Mouse (Mus musculus) MEL (cell line): ENCODE measurements at regions not wholly inside any gene's neighbourhood (a gene's known extent, or its start where the extent isn't known, plus 50 kb on each side); places are given as distances from the start of the nearest gene placed in this dataset.
"Not testable (repeated sequence)": the region's sequence is repeated elsewhere in the genome, so short reads cannot be mapped to it uniquely, and the experiment has no call there.

Experiments used
- DNase-seq: peaks from one replicate; pipeline ENCODE4 v3.0.0; 2011; ENCODE audit warnings: low read depth, low spot score
- H3K27ac ChIP-seq: 2 replicates; pipeline ENCODE4 v1.5.1; 2012; ENCODE audit warnings: low read depth, mild to moderate bottlenecking, control low read depth, low read length, moderate library complexity; ENCODE audit not compliant: control insufficient read depth
- H3K27me3 ChIP-seq, 2 experiments: fragments of 150-350 bp in 1 of 2; sonication (generic) in 1 of 2; 2 replicates each; pipeline ENCODE4 v1.6.1; 2012; ENCODE audit warnings: low read length in 2 of 2, mild to moderate bottlenecking in 2 of 2, improper control_type of control experiment in 1 of 2, moderate library complexity in 1 of 2; ENCODE audit not compliant: insufficient read depth in 2 of 2, control insufficient read depth in 1 of 2
- H3K36me3 ChIP-seq, 2 experiments: 2 replicates each; pipeline ENCODE4 v1.6.1; 2012 to 2014; ENCODE audit warnings: low read length in 2 of 2, improper control_type of control experiment in 1 of 2, inconsistent platforms in 1 of 2, mild to moderate bottlenecking in 1 of 2; ENCODE audit not compliant: insufficient read depth in 2 of 2, control insufficient read depth in 1 of 2
- H3K4me1 ChIP-seq, 2 experiments: fragments of 150-350 bp in 1 of 2; sonication (generic) in 1 of 2; 2 replicates each; pipeline ENCODE4 v1.6.1; 2012; ENCODE audit warnings: low read length in 2 of 2, improper control_type of control experiment in 1 of 2, mild to moderate bottlenecking in 1 of 2; ENCODE audit not compliant: insufficient read depth in 2 of 2, control insufficient read depth in 1 of 2
- H3K4me3 ChIP-seq, 2 experiments: fragments of 150-350 bp in 1 of 2; sonication (generic) in 1 of 2; 2 replicates each; pipeline ENCODE4 v1.5.1; 2012; ENCODE audit warnings: low read depth in 2 of 2, low read length in 2 of 2, mild to moderate bottlenecking in 2 of 2, moderate library complexity in 2 of 2, control low read depth in 1 of 2, improper control_type of control experiment in 1 of 2; ENCODE audit not compliant: control insufficient read depth in 1 of 2, insufficient read depth in 1 of 2
- H3K79me2 ChIP-seq: 2 replicates; pipeline ENCODE4 v1.6.1; 2012; ENCODE audit warnings: mild to moderate bottlenecking, low read length, moderate library complexity; ENCODE audit not compliant: control insufficient read depth, poor library complexity, insufficient read depth
- H3K9ac ChIP-seq: 2 replicates; pipeline ENCODE4 v1.6.1; 2012; ENCODE audit warnings: low read depth, mild to moderate bottlenecking, control low read depth, low read length, moderate library complexity; ENCODE audit not compliant: control insufficient read depth, poor library complexity, severe bottlenecking
- H3K9me3 ChIP-seq: fragments of 150-350 bp; sonication (generic); replicated peaks from 2 replicates; pipeline ENCODE4 v1.6.1; 2012; ENCODE audit warnings: mild to moderate bottlenecking, low read length, improper control_type of control experiment, moderate library complexity; ENCODE audit not compliant: insufficient read depth
- CHD1 ChIP-seq: IDR thresholded peaks from 2 replicates; pipeline ENCODE4 v1.6.1; 2012; ENCODE audit warnings: low read depth, mild to moderate bottlenecking, inconsistent platforms, low read length, improper control_type of control experiment
- CHD2 ChIP-seq: IDR thresholded peaks from 2 replicates; pipeline ENCODE4 v1.6.1; 2011; ENCODE audit warnings: low read length, improper control_type of control experiment
- ELF1 ChIP-seq: IDR thresholded peaks from 2 replicates; pipeline ENCODE4 v1.6.1; 2014; ENCODE audit warnings: low read depth, mild to moderate bottlenecking, inconsistent platforms, low read length, improper control_type of control experiment, moderate library complexity
- EP300 ChIP-seq, 2 experiments: IDR thresholded peaks; 2 replicates each; pipeline ENCODE4 v1.6.1; 2011; ENCODE audit warnings: improper control_type of control experiment in 2 of 2, low read length in 2 of 2, low read depth in 1 of 2, mild to moderate bottlenecking in 1 of 2
- ETS1 ChIP-seq: IDR thresholded peaks from 2 replicates; pipeline ENCODE4 v1.6.1; 2012; ENCODE audit warnings: low read depth, mild to moderate bottlenecking, inconsistent platforms, low read length, improper control_type of control experiment, moderate library complexity
- GABPA ChIP-seq: IDR thresholded peaks from 2 replicates; pipeline ENCODE4 v1.6.1; 2012; ENCODE audit warnings: low read depth, mild to moderate bottlenecking, inconsistent platforms, low read length, improper control_type of control experiment, moderate library complexity
- GATA1 ChIP-seq: IDR thresholded peaks from 2 replicates; pipeline ENCODE4 v1.6.1; 2011; ENCODE audit warnings: low read depth, low read length, improper control_type of control experiment
- MAFK ChIP-seq: IDR thresholded peaks from 2 replicates; pipeline ENCODE4 v1.6.1; 2011; ENCODE audit warnings: low read depth, mild to moderate bottlenecking, low read length, improper control_type of control experiment, borderline replicate concordance
- MYC ChIP-seq: IDR thresholded peaks from 2 replicates; pipeline ENCODE4 v1.6.1; 2011; ENCODE audit warnings: low read depth, mild to moderate bottlenecking, low read length, improper control_type of control experiment, moderate library complexity
- NRF1 ChIP-seq: IDR thresholded peaks from 2 replicates; pipeline ENCODE4 v1.6.1; 2014; ENCODE audit warnings: low read depth, mild to moderate bottlenecking, inconsistent platforms, low read length, improper control_type of control experiment, moderate library complexity; ENCODE audit not compliant: poor library complexity, insufficient read depth, severe bottlenecking
- POLR2AphosphoS5 ChIP-seq: IDR thresholded peaks from 2 replicates; pipeline ENCODE4 v1.6.1; 2012; ENCODE audit warnings: low read depth, borderline replicate concordance, mild to moderate bottlenecking, inconsistent platforms, low read length, moderate library complexity, mixed read lengths
- SIN3A ChIP-seq: IDR thresholded peaks from 2 replicates; pipeline ENCODE4 v1.6.1; 2012; ENCODE audit warnings: low read length, improper control_type of control experiment, inconsistent platforms
- TAL1 ChIP-seq: IDR thresholded peaks from 2 replicates; pipeline ENCODE4 v1.6.1; 2012; ENCODE audit warnings: mild to moderate bottlenecking, inconsistent platforms, low read length, moderate library complexity, mixed read lengths
- TCF12 ChIP-seq: IDR thresholded peaks from 2 replicates; pipeline ENCODE4 v1.6.1; 2014; ENCODE audit warnings: low read depth, mild to moderate bottlenecking, inconsistent platforms, low read length, improper control_type of control experiment, moderate library complexity
- USF2 ChIP-seq, 2 experiments: IDR thresholded peaks; 2 replicates each; pipeline ENCODE4 v1.6.1; 2011 to 2012; ENCODE audit warnings: improper control_type of control experiment in 2 of 2, low read length in 2 of 2, borderline replicate concordance in 1 of 2, inconsistent platforms in 1 of 2, low read depth in 1 of 2, mild to moderate bottlenecking in 1 of 2; ENCODE audit not compliant: insufficient read depth in 1 of 2
- ZKSCAN1 ChIP-seq: IDR thresholded peaks from 2 replicates; pipeline ENCODE4 v1.6.1; 2012; ENCODE audit warnings: low read depth, mild to moderate bottlenecking, inconsistent platforms, low read length, improper control_type of control experiment, moderate library complexity
- ZNF384 ChIP-seq: IDR thresholded peaks from 2 replicates; pipeline ENCODE4 v1.6.1; 2012; ENCODE audit warnings: low read depth, mild to moderate bottlenecking, inconsistent platforms, low read length, improper control_type of control experiment

DNA sequence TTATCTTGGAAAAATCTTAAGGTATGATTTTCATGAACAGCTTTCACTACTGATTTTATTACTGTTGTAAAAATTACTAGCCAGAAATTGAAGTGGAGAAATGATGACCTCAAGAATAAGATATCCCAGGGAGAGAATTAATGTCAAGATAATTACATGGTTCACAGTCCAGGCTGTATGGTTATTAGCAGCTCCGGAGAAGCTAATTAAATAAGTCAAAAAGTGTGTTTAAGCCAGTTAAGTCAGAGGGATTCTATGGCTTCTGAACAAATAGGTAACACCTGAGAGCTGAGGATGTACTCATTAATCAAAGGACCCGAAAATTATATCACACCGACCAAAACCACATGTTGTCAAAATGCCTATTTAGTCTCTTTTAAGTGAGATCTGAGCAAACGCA lies 703.3 kb downstream of the Cdh9 start:
- no peak for TF ChIP-seq MAFK
- no peak for TF ChIP-seq CHD2
- TF ChIP-seq TCF12: no peak
- no peak for TF ChIP-seq ZNF384
- no peak for TF ChIP-seq CHD1
- no peak for TF ChIP-seq ETS1
- no peak for TF ChIP-seq EP300 (IDR thresholded peaks at IDR 0.05; ENCODE audit: low read depth in 1 of 2, low read length in 2 of 2)
- TF ChIP-seq GABPA: no peak
- no peak for TF ChIP-seq NRF1
- TF ChIP-seq ELF1: no peak
- TF ChIP-seq POLR2AphosphoS5: no peak
- H3K9me3 ChIP-seq: no peaks in the 10 kb centered on the region
- DNase-seq: no peak
- H3K27ac ChIP-seq: no peak overlapping the region
- no peaks in the 10 kb centered on the region for H3K4me1 ChIP-seq
- no peaks in the 10 kb centered on the region for H3K36me3 ChIP-seq
- no peaks in the 10 kb centered on the region for H3K79me2 ChIP-seq
- no peak overlapping the region for H3K9ac ChIP-seq
- H3K27me3 ChIP-seq: no peaks in the 10 kb centered on the region
- no peak overlapping the region for H3K4me3 ChIP-seq

DNA sequence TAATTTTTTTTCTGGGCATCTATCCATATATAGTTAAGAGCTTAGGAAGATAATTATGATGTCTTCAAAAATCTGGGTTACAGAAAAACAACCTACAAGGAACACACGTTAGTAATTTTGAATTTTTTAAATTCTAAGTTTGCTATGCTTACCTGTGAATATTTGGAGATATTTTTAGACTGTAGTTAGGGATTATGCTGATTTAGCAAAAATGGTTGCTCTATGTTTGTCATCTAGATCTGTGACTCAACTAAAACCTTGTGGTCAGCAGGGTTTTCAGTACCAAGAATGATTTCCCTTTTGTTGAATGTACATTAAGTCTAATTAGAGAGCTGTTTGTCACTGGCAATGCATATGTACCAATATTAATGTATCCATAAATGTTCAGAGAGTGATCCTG lies 707.3 kb downstream of the Cdh9 start:
- H3K79me2 ChIP-seq: no peaks in the 10 kb centered on the region
- H3K36me3 ChIP-seq: no peaks in the 10 kb centered on the region
- H3K9me3 ChIP-seq: no peaks in the 10 kb centered on the region
- H3K4me1 ChIP-seq: no peaks in the 10 kb centered on the region
- H3K4me3 ChIP-seq: no peak overlapping the region
- DNase-seq: no peak
- no peak overlapping the region for H3K27ac ChIP-seq
- H3K9ac ChIP-seq: no peak overlapping the region
- no peaks in the 10 kb centered on the region for H3K27me3 ChIP-seq
- TF ChIP-seq MAFK (peak; percentile 93), ZKSCAN1 (no peak), TAL1 (no peak), EP300 (IDR thresholded peaks at IDR 0.05; ENCODE audit: low read depth in 1 of 2, low read length in 2 of 2) (no peak), USF2 (IDR thresholded peaks at IDR 0.05; ENCODE audit: borderline replicate concordance in 1 of 2, insufficient read depth in 1 of 2, low read depth in 1 of 2, low read length in 2 of 2) (no peak), CHD2 (no peak)
- TF ChIP-seq, all 39 proteins: peak for 1

- Histone ChIP-seq H3K27me3 (no peaks in the 10 kb centered on the region), H3K4me3 (peak overlapping the region; percentile 44 to 48), H3K9ac (peak overlapping the region; percentile 39), H3K27ac (peak overlapping the region; percentile 65), H3K9me3 (no peaks in the 10 kb centered on the region), H3K4me1 (peaks cover 0 to 3% of the 10 kb centered on the region in 2 experiments; a peak in 1 of 4 replicates), H3K36me3 (peaks cover 0 to 12% of the 10 kb centered on the region in 2 experiments; a peak in 2 of 4 replicates), H3K79me2 (no peaks in the 10 kb centered on the region)
- TF ChIP-seq SIN3A (no peak), MYC (peak; percentile 17; the same call in 1 of the 2 replicates), EP300 (IDR thresholded peaks at IDR 0.05; ENCODE audit: low read depth in 1 of 2, low read length in 2 of 2) (peak in 1 of 2 experiments; percentile 44; a peak in 2 of 4 replicates), TCF12 (0 out of 2 replicates have a peak, but pooled peaks have one; percentile 34), GATA1 (peak; percentile 72)
- peak; percentile 80 for DNase-seq
Observed at GRCm38 (mm10) chr15:17448218-17448617, 719.7 kb downstream of the Cdh9 start.

DNA sequence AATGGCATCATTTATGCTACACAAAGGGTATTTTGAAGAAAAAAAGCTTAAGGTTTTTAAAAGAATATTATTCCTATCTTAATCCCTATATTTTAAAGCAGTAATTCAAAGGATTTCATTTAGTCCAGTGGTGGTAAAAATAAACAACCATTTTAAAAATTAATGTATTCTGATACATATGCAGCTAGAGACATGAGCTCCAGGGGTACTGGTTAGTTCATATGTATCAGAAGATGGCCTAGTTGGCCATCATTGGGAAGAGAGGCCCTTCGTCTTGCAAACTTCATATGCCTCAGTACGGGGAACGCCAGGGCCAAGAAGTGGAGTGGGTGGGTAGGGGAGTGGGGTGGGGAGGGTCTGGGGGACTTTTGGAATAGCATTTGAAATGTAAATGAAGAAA lies 721.2 kb downstream of the Cdh9 start:
- H3K4me1 ChIP-seq, H3K79me2 ChIP-seq, H3K4me3 ChIP-seq, H3K27ac ChIP-seq, H3K9ac ChIP-seq, DNase-seq, H3K9me3 ChIP-seq, H3K27me3 ChIP-seq: not testable (repeated sequence)
- peaks cover 0 to 12% of the 10 kb centered on the region in 2 experiments; a peak in 2 of 4 replicates for H3K36me3 ChIP-seq
